Mouse (Mus musculus) lung, embryonic 16.5 days (tissue): ENCODE data around the gene Hspb1. TPM values are rescaled to one million over a fixed set of nuclear protein-coding genes. Genes with fewer than 3 reads are reported as not detected.

Experiments used
- ATAC-seq: fragments of 200-750 bp; cut with Nextera tagmentation; 2 replicates; pipeline ENCODE4 v1.8.0; 2017; ENCODE audit warnings: low read depth, mild to moderate bottlenecking, moderate library complexity
- H3K27ac ChIP-seq: fragments of 300-500 bp; sonication (generic); 2 replicates; pipeline ENCODE4 v1.5.1; 2014; ENCODE audit warnings: mild to moderate bottlenecking, control low read depth, low read length
- H3K27me3 ChIP-seq: fragments of 300-500 bp; sonication (generic); 2 replicates; pipeline ENCODE4 v1.6.1; 2014; ENCODE audit warnings: low read depth, low read length, mixed read lengths; ENCODE audit not compliant: control insufficient read depth, insufficient read depth
- H3K36me3 ChIP-seq: fragments of 300-500 bp; sonication (generic); 2 replicates; pipeline ENCODE4 v1.6.1; 2014; ENCODE audit warnings: low read length; ENCODE audit not compliant: control insufficient read depth, insufficient read depth
- H3K4me1 ChIP-seq: fragments of 300-500 bp; sonication (generic); replicated peaks from 2 replicates; pipeline ENCODE4 v1.6.1; 2014; ENCODE audit warnings: low read length, mixed read lengths; ENCODE audit not compliant: control insufficient read depth, insufficient read depth
- H3K4me2 ChIP-seq: fragments of 300-500 bp; sonication (generic); 2 replicates; pipeline ENCODE4 v1.6.1; 2014; ENCODE audit warnings: low read depth, low read length, control low read depth
- H3K4me3 ChIP-seq: fragments of 300-500 bp; sonication (generic); 2 replicates; pipeline ENCODE4 v1.5.1; 2014; ENCODE audit warnings: mild to moderate bottlenecking, low read length, control low read depth
- H3K9ac ChIP-seq: fragments of 300-500 bp; sonication (generic); 2 replicates; pipeline ENCODE4 v1.6.1; 2014; ENCODE audit warnings: low read length, control low read depth
- H3K9me3 ChIP-seq: fragments of 300-500 bp; sonication (generic); 2 replicates; pipeline ENCODE4 v1.6.1; 2016; ENCODE audit warnings: low read length; ENCODE audit not compliant: control insufficient read depth
- WGBS: fragments of 180-500 bp; shearing (Covaris S2); extraction: QIAGEN DNeasy Blood & Tissue Kit; methylation state at CpG from one replicate; pipeline ENCODE4 v1.1.7; 2014; 5-methylcytosine and 5-hydroxymethylcytosine counted together
- polyA plus RNA-seq: library from polyadenylated mRNA; unstranded; fragments of >200 nt; fragmentation: Nextera tagmentation; extraction: Ambion mirVana; gene quantifications from 2 replicates; pipeline ENCODE4 v1.2.1, GENCODE M21; 2015

The Hspb1 gene
- polyA plus RNA-seq, 1 experiment from 2014 or later: 126 TPM

DNA sequence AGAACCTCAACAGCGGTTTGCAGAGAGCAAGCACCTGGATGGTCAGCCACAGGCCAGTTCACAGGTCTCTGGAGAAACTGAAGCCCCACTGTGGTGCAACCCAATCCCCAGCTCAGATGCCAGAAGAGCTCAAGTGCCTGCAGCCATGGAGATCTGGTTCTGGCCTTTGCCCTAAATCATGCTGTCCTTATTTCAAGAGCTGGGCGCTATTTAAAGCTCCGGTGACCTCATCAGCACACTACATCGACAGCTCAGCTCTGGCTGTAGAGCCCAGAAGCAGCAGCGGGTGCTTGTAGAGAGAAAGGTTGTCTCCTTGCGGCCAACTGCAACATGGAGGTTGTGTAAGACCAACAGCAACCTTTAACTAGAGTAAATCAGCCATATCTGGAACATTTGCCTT lies 26.4 kb downstream of the Hspb1 start:
- peak; percentile 18; the same call in 1 of the 2 replicates for ATAC-seq
- Histone ChIP-seq H3K27me3 (no peaks in the 10 kb centered on the region), H3K9me3 (no peaks in the 10 kb centered on the region), H3K27ac (no peak overlapping the region), H3K4me1 (peaks cover 12% of the 10 kb centered on the region), H3K9ac (no peak overlapping the region; the same call in 1 of the 2 replicates), H3K4me3 (no peak overlapping the region), H3K4me2 (no peak overlapping the region), H3K36me3 (peaks cover 33% of the 10 kb centered on the region)
- WGBS: 64% methylated on average over 6 of the region's 6 CpGs

DNA sequence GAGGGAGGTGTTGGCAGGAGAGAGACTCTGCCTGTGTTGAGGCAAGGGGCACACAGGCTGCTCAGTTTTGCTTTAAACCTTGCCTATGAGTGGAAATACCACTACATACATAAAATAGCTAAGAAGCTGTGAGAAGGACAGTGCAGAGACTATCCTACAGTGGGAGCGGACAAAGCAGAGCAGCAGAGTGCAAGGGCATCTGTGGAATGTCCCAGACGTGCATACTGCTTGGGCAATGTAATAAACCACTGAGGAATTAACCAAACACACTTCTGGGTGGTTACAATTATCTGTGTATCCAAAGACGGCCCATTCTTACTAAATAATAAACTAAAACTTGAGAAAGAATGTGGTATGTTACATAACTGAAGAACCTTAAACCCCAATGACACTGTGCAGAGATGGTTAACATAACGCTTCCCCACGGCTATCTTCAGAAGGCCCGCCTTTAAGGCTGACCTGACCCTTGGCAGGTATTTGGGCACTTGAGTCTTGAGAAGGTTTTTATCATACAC lies 28.4 kb downstream of the Hspb1 start:
- no peak overlapping the region for H3K4me3 ChIP-seq
- 60% methylated on average over 6 of the region's 6 CpGs for WGBS
- peaks cover 10% of the 10 kb centered on the region; the same call in 1 of the 2 replicates for H3K4me1 ChIP-seq
- ATAC-seq: no peak; the same call in 1 of the 2 replicates
- no peak overlapping the region for H3K4me2 ChIP-seq
- no peak overlapping the region for H3K9ac ChIP-seq
- H3K27me3 ChIP-seq: no peaks in the 10 kb centered on the region
- no peak overlapping the region for H3K27ac ChIP-seq
- H3K9me3 ChIP-seq: no peaks in the 10 kb centered on the region
- H3K36me3 ChIP-seq: peaks cover 22% of the 10 kb centered on the region

DNA sequence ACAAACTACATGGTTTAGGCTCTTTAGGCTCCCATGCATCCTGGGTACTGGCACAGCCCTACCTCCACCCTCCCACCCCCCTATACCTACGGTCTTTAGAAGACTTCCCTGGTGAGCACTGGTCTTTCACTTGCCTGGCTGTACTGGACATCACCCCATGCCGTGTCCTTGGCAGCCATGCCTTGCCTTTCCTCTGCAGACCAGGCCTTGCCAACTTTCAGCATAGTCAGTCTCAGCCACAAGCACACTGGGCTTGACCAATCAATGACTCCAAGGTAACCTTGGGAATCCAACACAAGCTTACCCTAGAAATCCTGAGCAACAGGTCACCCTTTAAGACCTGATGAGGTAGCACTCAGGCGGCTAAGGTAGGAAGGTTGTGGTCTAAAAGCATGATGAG lies 28.9 kb downstream of the Hspb1 start:
- no peaks in the 10 kb centered on the region for H3K27me3 ChIP-seq
- peaks cover 22% of the 10 kb centered on the region for H3K36me3 ChIP-seq
- no peaks in the 10 kb centered on the region for H3K9me3 ChIP-seq
- H3K4me3 ChIP-seq: no peak overlapping the region
- WGBS: 75% methylated on average over 3 of the region's 3 CpGs
- no peak for ATAC-seq
- H3K9ac ChIP-seq: no peak overlapping the region
- H3K4me2 ChIP-seq: no peak overlapping the region
- peaks cover 10% of the 10 kb centered on the region; the same call in 1 of the 2 replicates for H3K4me1 ChIP-seq
- no peak overlapping the region for H3K27ac ChIP-seq

DNA sequence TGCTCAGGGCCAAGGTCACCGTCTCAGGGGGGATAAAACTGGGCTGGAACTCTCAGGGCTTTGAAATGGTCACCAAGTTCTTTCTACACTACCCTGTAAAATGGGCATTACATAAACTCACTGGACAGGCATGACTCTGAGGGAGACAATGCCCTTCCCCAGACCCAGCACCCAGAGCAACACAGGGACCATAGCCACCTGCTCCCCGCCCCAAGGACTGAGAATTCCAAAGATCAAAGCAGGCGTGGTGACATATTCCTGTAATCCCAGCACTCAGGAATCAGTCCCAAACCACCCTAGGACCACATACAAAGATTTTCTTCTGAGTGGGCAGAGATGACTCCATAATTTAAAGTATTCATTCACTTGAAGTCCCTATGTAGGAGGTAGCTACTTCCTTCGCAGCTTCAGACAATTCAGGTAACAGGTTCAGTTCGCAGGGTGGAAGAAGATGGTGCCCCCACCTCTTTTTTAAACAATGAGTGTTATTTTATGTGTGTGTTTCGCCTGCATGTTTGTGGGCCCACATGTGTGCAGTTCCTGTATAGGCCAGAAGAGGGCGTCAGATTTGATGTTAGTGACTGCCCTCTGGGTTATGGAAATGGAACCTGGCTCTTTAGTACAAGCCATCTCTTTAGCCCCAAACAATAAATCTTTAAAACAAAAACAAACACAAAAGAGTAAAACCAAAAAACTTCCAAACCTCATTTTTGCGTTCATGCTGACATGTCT lies 29.8 kb downstream of the Hspb1 start:
- Histone ChIP-seq H3K4me1 (peaks cover 10% of the 10 kb centered on the region; the same call in 1 of the 2 replicates), H3K27ac (no peak overlapping the region)
- no peak for ATAC-seq

DNA sequence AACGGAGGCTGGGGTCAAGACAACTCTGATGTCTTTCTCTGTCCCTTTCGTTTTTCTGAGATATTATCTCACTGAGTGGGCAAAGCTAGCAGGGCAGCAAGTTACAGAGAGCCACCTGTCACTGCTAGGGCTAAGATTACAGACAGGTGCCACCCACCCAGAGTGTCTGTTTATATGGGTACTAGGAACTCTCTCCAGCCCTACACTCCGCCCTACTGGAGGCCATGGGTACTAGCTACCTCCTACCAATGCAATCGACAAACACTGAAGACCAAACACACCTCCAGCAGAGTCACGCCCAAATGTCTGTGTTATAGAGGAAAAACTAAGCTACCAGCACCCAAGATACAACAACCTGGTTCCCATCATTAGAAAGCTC lies 30.3 kb downstream of the Hspb1 start:
- Histone ChIP-seq H3K27me3 (no peaks in the 10 kb centered on the region), H3K4me2 (no peak overlapping the region), H3K4me1 (peaks cover 10% of the 10 kb centered on the region; the same call in 1 of the 2 replicates), H3K9me3 (no peaks in the 10 kb centered on the region), H3K4me3 (no peak overlapping the region), H3K9ac (no peak overlapping the region), H3K27ac (no peak overlapping the region), H3K36me3 (peaks cover 28% of the 10 kb centered on the region)
- ATAC-seq: no peak
- 91% methylated on average over 5 of the region's 5 CpGs for WGBS

More for the DNA sequence above, 29.8 kb downstream of the Hspb1 start:
- 89% methylated on average over 8 of the region's 8 CpGs for WGBS
- H3K9ac ChIP-seq: no peak overlapping the region
- no peak overlapping the region for H3K4me3 ChIP-seq
- H3K4me2 ChIP-seq: no peak overlapping the region
- H3K27me3 ChIP-seq: no peaks in the 10 kb centered on the region
- H3K9me3 ChIP-seq: no peaks in the 10 kb centered on the region
- H3K36me3 ChIP-seq: peaks cover 28% of the 10 kb centered on the region

DNA sequence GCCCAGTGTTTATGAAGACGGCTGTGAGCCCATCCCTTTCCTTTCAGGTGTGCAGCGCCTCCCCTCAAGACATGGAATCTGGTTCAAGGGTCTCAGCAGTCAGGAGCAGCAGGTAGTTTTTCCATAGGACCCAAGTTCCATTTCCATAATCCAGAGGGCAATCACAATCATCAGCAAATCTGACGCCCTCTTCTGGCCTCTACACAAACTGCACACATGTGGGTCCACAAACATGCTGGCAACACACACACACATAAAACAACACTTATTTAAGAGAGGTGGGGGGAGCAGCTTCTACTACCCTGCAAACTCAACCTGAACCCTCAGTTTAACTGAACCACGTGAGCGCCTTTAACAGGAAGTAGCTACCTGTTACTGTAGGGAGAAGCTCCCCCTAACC lies 30.9 kb downstream of the Hspb1 start:
- Histone ChIP-seq H3K36me3 (peaks cover 29% of the 10 kb centered on the region), H3K4me1 (peaks cover 8% of the 10 kb centered on the region; the same call in 1 of the 2 replicates), H3K4me2 (no peak overlapping the region), H3K27me3 (no peaks in the 10 kb centered on the region), H3K4me3 (no peak overlapping the region), H3K9me3 (no peaks in the 10 kb centered on the region), H3K27ac (no peak overlapping the region), H3K9ac (no peak overlapping the region)
- 94% methylated on average over 5 of the region's 5 CpGs for WGBS
- no peak for ATAC-seq

DNA sequence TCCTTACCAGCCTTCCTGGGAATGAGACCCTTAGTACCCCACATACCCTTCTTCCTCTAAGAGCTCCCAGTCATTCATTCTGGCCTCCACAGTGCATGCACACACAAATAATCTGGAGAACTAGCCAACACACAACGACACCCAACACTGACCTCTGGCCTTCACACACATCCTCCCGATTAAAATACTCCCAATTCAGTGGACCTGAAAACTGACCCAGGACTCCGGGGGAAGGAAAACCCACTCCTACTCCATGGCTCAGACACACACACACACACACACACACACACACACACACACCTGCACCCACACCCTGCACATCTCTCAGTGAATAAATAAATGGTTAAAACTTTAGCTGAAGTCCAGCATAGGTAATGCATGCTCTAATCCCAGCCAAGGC lies 32.2 kb downstream of the Hspb1 start:
- H3K27me3 ChIP-seq: no peaks in the 10 kb centered on the region
- H3K36me3 ChIP-seq: peaks cover 32% of the 10 kb centered on the region
- H3K27ac ChIP-seq: no peak overlapping the region
- WGBS: 79% methylated on average over 3 of the region's 3 CpGs
- no peak for ATAC-seq
- no peaks in the 10 kb centered on the region for H3K9me3 ChIP-seq
- no peak overlapping the region for H3K9ac ChIP-seq
- H3K4me3 ChIP-seq: no peak overlapping the region
- H3K4me2 ChIP-seq: no peak overlapping the region
- no peaks in the 10 kb centered on the region; the same call in 1 of the 2 replicates for H3K4me1 ChIP-seq

DNA sequence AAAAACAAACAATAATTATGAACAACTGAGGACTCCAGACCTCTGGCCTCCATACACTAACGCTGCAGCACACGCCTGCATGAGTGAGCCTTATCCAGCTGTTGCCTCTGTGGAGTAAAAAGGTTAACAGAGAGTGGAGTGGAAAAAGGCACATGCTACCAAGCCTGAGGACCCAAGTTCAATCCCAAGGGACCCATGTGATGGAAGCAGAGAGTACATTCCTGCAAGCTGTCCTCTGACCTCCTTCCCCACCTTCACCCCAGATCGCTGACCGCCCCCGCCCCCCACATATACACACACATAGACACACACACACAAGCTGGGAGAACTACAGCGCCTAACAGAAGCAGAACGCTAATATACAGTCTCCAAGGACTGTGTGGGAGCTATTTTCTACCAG lies 36.2 kb downstream of the Hspb1 start:
- Histone ChIP-seq H3K9me3 (no peaks in the 10 kb centered on the region), H3K4me3 (no peak overlapping the region), H3K9ac (no peak overlapping the region), H3K27me3 (no peaks in the 10 kb centered on the region), H3K4me2 (no peak overlapping the region), H3K27ac (no peak overlapping the region), H3K36me3 (peaks cover 24% of the 10 kb centered on the region), H3K4me1 (no peaks in the 10 kb centered on the region)
- no peak for ATAC-seq
- WGBS: 93% methylated on average over 7 of the region's 7 CpGs

DNA sequence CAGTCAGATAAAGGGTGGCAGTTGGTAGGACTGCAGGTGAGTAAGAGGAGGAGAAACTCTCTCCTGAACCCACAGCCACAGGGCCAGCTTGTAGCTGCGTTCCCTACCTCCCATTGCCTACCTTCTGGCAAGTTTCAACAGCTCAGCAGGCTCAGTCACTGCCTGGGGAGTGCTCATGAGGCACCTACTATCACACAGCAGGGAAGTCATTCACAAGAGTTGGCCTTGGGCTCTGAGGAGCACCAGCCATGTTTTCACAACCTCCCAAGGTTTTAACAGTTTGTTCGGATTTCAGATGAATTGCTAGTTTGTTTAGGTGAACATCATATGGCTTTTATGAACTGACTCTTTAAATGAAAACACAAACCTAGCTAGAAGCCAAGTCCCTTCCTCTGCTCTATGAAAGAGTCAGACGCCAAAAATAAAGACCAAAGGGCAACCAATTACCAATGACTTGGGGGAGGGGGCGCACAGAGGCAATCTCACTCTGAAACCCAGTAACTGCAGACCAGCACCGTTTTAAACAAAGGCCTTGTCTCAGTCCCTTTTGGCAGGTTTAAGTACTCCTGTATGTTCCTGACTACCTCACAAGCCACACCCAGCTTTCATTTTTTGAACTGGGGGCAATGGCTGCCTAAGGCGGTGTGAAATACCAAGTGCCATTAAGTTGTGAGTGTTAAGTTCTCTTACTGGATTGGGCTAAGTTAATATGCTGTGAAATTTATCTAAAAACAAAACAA lies 42.1 kb downstream of the Hspb1 start:
- Histone ChIP-seq H3K9me3 (no peaks in the 10 kb centered on the region), H3K36me3 (peaks cover 18% of the 10 kb centered on the region), H3K4me1 (peaks cover 5% of the 10 kb centered on the region), H3K4me3 (no peak overlapping the region), H3K27ac (no peak overlapping the region), H3K4me2 (no peak overlapping the region), H3K9ac (no peak overlapping the region), H3K27me3 (no peaks in the 10 kb centered on the region)
- WGBS: 77% methylated on average over 6 of the region's 6 CpGs
- ATAC-seq: no peak
